Mouse (Mus musculus) thymus, adult 2 months (tissue): Measurements from ENCODE around the gene Wnt10a. TPM values are rescaled to one million over a fixed set of nuclear protein-coding genes. Genes with fewer than 3 reads are reported as not detected.
A peak's percentile ranks its signal among the peaks of the same experiment; 100 is the strongest.
"Not testable (repeated sequence)": the region's sequence is repeated elsewhere in the genome, so short reads cannot be mapped to it uniquely, and the experiment has no call there.

Experiments
- DNase-seq: peaks from one replicate; pipeline ENCODE4 v3.0.0; 2021
- H3K27ac ChIP-seq: fragments of 200-500 bp; 2 replicates; pipeline ENCODE4 v1.5.1; 2012; ENCODE audit warnings: low read length, control low read depth; ENCODE audit not compliant: control insufficient read depth, insufficient read depth
- H3K27me3 ChIP-seq: fragments of 200-500 bp; 2 replicates; pipeline ENCODE4 v1.6.1; 2012; ENCODE audit warnings: mild to moderate bottlenecking, low read length, moderate library complexity, mixed read lengths; ENCODE audit not compliant: control insufficient read depth, insufficient read depth
- H3K36me3 ChIP-seq: fragments of 200-500 bp; 2 replicates; pipeline ENCODE4 v1.6.1; 2012; ENCODE audit warnings: mild to moderate bottlenecking, low read length, moderate library complexity; ENCODE audit not compliant: control insufficient read depth, insufficient read depth
- H3K4me1 ChIP-seq: fragments of 200-500 bp; replicated peaks from 2 replicates; pipeline ENCODE4 v1.6.1; 2012; ENCODE audit warnings: low read length; ENCODE audit not compliant: control insufficient read depth, insufficient read depth
- H3K4me3 ChIP-seq: fragments of 200-500 bp; 2 replicates; pipeline ENCODE4 v1.5.1; 2012; ENCODE audit warnings: mild to moderate bottlenecking, low read length, control low read depth, moderate library complexity; ENCODE audit not compliant: control insufficient read depth, insufficient read depth
- CTCF ChIP-seq: fragments of 200-500 bp; IDR thresholded peaks from 2 replicates; pipeline ENCODE4 v1.5.1; 2012; ENCODE audit warnings: mild to moderate bottlenecking, control low read depth, low read length, moderate library complexity, borderline replicate concordance; ENCODE audit not compliant: control insufficient read depth, poor library complexity, insufficient read depth; ENCODE audit errors: extremely low read depth
- POLR2A ChIP-seq: fragments of 200-500 bp; IDR thresholded peaks from 2 replicates; pipeline ENCODE4 v1.6.1; 2012; ENCODE audit warnings: mild to moderate bottlenecking, low read length, control low read depth, moderate library complexity; ENCODE audit not compliant: control insufficient read depth, poor library complexity, insufficient read depth; ENCODE audit errors: extremely low read depth
- WGBS: fragments of 180-500 bp; shearing (Covaris S2); methylation state at CpG from one replicate; pipeline ENCODE4 v1.1.7; 2018; 5-methylcytosine and 5-hydroxymethylcytosine counted together
- polyA plus RNA-seq: library from polyadenylated mRNA; depleted of rRNA; stranded (reverse); fragments of >200 nt; gene quantifications from 2 replicates; pipeline ENCODE4 v1.2.3, GENCODE M21; 2012

The Wnt10a gene
- polyA plus RNA-seq, 1 experiment: 5.3 TPM

GRCm38 (mm10) chr1:74809007-74809406 lies 17.7 kb downstream of the Wnt10a start:
- no peak for TF ChIP-seq CTCF
- DNase-seq: no peak
- no peak overlapping the region for H3K27ac ChIP-seq
- H3K36me3 ChIP-seq: no peaks in the 10 kb centered on the region
- peaks cover 22% of the 10 kb centered on the region; the same call in 1 of the 2 replicates for H3K27me3 ChIP-seq
- H3K4me3 ChIP-seq: no peak overlapping the region
- H3K4me1 ChIP-seq: peaks cover 18% of the 10 kb centered on the region
- 60% methylated on average over 10 of the region's 10 CpGs for WGBS

GRCm38 (mm10) chr1:74814931-74815647 lies 23.8 kb downstream of the Wnt10a start:
- Histone ChIP-seq H3K27ac (no peak overlapping the region), H3K36me3 (no peaks in the 10 kb centered on the region), H3K4me3 (no peak overlapping the region), H3K4me1 (peaks cover 9% of the 10 kb centered on the region), H3K27me3 (no peaks in the 10 kb centered on the region; the same call in 1 of the 2 replicates)
- DNase-seq: no peak
- WGBS: 89% methylated on average over 9 of the region's 9 CpGs
- TF ChIP-seq POLR2A (no peak), CTCF (no peak)

DNA sequence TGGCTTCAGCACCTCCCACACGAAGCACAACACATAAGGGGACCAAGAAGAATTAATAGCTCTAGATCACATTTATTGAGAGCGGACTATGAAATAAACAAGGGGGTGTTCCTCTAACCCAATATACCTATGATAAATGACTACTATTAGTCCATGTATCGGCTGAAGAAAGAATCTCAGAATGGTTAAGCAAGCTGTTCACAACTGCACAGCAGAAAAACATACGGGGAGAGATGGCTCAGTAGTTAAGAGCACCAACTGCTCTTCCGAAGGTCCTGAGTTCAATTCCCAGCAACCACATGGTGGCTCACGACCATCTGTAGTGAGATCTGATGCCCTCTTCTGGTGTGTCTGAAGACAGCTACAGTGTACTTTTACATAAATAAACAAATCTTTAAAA lies 24.6 kb downstream of the Wnt10a start:
- H3K36me3 ChIP-seq, DNase-seq: not testable (repeated sequence)
- 95% methylated on average over 6 of the region's 6 CpGs for WGBS

GRCm38 (mm10) chr1:74816612-74817199 lies 25.4 kb downstream of the Wnt10a start:
- Histone ChIP-seq H3K4me1 (peaks cover 9% of the 10 kb centered on the region), H3K27me3 (no peaks in the 10 kb centered on the region), H3K4me3 (peak overlapping the region; percentile 58), H3K27ac (peak overlapping the region; percentile 73), H3K36me3 (no peaks in the 10 kb centered on the region)
- DNase-seq: peak; percentile 88
- WGBS: 10% methylated on average over 38 of the region's 38 CpGs
- TF ChIP-seq CTCF (peak; percentile 26; the same call in 1 of the 2 replicates), POLR2A (peak; percentile 85)

More for the DNA sequence above, 24.6 kb downstream of the Wnt10a start:
- H3K27me3 ChIP-seq, H3K4me1 ChIP-seq, H3K4me3 ChIP-seq, H3K27ac ChIP-seq: not testable (repeated sequence)

- no peak for DNase-seq
- peak overlapping the region; percentile 73 for H3K27ac ChIP-seq
- 16% methylated on average over 14 of the region's 14 CpGs for WGBS
- no peak for TF ChIP-seq POLR2A
- TF ChIP-seq CTCF: no peak
- no peaks in the 10 kb centered on the region for H3K27me3 ChIP-seq
- H3K36me3 ChIP-seq: no peaks in the 10 kb centered on the region
- peak overlapping the region; percentile 58 for H3K4me3 ChIP-seq
- H3K4me1 ChIP-seq: peaks cover 9% of the 10 kb centered on the region
Observed at GRCm38 (mm10) chr1:74817219-74817618, 25.9 kb downstream of the Wnt10a start.

GRCm38 (mm10) chr1:74818509-74818908 lies 27.2 kb downstream of the Wnt10a start:
- 100% methylated on average over 1 of the region's 1 CpGs for WGBS
- H3K27ac ChIP-seq: no peak overlapping the region
- TF ChIP-seq POLR2A: no peak
- no peak for TF ChIP-seq CTCF
- H3K36me3 ChIP-seq: no peaks in the 10 kb centered on the region
- no peak for DNase-seq
- peaks cover 9% of the 10 kb centered on the region for H3K4me1 ChIP-seq
- H3K27me3 ChIP-seq: no peaks in the 10 kb centered on the region
- H3K4me3 ChIP-seq: no peak overlapping the region

DNA sequence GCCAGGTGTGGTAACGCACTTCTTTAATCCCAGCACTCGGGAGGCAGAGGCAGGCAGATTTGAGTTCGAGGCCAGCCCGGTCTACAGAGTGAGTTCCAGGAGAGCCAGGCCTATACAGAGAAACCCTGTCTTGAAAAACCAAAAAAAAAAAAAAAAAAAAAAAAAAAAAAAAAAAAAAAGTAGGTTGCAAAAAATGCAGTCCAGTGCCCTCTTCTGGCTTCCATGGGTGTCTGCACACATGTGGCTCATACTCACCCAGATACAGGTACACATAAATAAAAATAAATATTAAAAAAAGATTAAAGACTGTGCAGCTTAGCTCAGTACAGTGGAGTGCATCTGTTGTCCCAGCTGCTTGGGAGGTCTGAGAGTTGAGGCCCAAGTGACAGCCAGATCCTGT lies 32.3 kb downstream of the Wnt10a start:
- 94% methylated on average over 4 of the region's 4 CpGs for WGBS
- H3K36me3 ChIP-seq, H3K27me3 ChIP-seq, H3K27ac ChIP-seq, H3K4me3 ChIP-seq, DNase-seq, H3K4me1 ChIP-seq: not testable (repeated sequence)
